Mouse (Mus musculus) forebrain, embryonic 13.5 days (tissue): Measurements from ENCODE around the gene Prkar2a. TPM values are rescaled to one million over a fixed set of nuclear protein-coding genes. Genes with fewer than 3 reads are reported as not detected.

ENCODE experiments used
- microRNA-seq: library from miRNA; unstranded; fragments of <30 nt; microRNA quantifications from one replicate; pipeline ENCODE4, GENCODE M21; 2016
- polyA plus RNA-seq: library from polyadenylated mRNA; unstranded; fragments of >200 nt; fragmentation: Nextera tagmentation; extraction: Ambion mirVana; gene quantifications from 2 replicates; pipeline ENCODE4 v1.2.1, GENCODE M21; 2015

Prkar2a gene
- polyA plus RNA-seq, 1 experiment from 2014 or later: 34.2 TPM

Small RNA genes lying within 50 kb of the gene (microRNA-seq; reads per million reads assigned to microRNA genes)
- not detected for gene Gm26298

Other genes starting within 250 kb of the Prkar2a start
- gene Ccdc71, start 228.8 kb upstream of the Prkar2a start, polyA plus RNA-seq: 50.1 and 53.8 TPM in 2 replicates
- 54.1 and 63.9 TPM in 2 replicates for gene Klhdc8b, start 227.7 kb upstream of the Prkar2a start, polyA plus RNA-seq
- gene Lamb2, start 209.6 kb upstream of the Prkar2a start, polyA plus RNA-seq: 18.7 and 22.9 TPM in 2 replicates
- 69.7 and 80.6 TPM in 2 replicates for gene Usp19, start 198.7 kb upstream of the Prkar2a start, polyA plus RNA-seq
- gene Qars, start 181.6 kb upstream of the Prkar2a start, polyA plus RNA-seq: 80.4 and 91.2 TPM in 2 replicates
- 132 and 144 TPM in 2 replicates for gene Qrich1, start 172.5 kb upstream of the Prkar2a start, polyA plus RNA-seq
- gene Impdh2, start 129.0 kb upstream of the Prkar2a start, polyA plus RNA-seq: 135 and 143 TPM in 2 replicates
- 64.8 and 70.4 TPM in 2 replicates for gene Ndufaf3, start 121.9 kb upstream of the Prkar2a start, polyA plus RNA-seq
- gene Dalrd3, start 119.4 kb upstream of the Prkar2a start, polyA plus RNA-seq: 230 and 246 TPM in 2 replicates
- 203 and 256 TPM in 2 replicates for gene Wdr6, start 110.6 kb upstream of the Prkar2a start, polyA plus RNA-seq
- gene P4htm, start 91.6 kb upstream of the Prkar2a start, polyA plus RNA-seq: 16.6 and 18.7 TPM in 2 replicates
- 55.9 and 58.2 TPM in 2 replicates for gene Arih2, start 39.9 kb upstream of the Prkar2a start, polyA plus RNA-seq
- 39.0 and 41.3 TPM in 2 replicates for gene Slc25a20, start 27.2 kb upstream of the Prkar2a start, polyA plus RNA-seq
- gene Ip6k2, start 94.5 kb downstream of the Prkar2a start, polyA plus RNA-seq: 153 and 172 TPM in 2 replicates
- gene Nckipsd, start 119.1 kb downstream of the Prkar2a start, polyA plus RNA-seq: 15.2 and 17.6 TPM in 2 replicates
- 13.3 and 14.4 TPM in 2 replicates for gene Celsr3, start 137.0 kb downstream of the Prkar2a start, polyA plus RNA-seq
- 8.1 and 8.5 TPM in 2 replicates for gene Slc26a6, start 164.0 kb downstream of the Prkar2a start, polyA plus RNA-seq
- gene Tmem89, start 225.3 kb downstream of the Prkar2a start, polyA plus RNA-seq: 0.25 TPM in 1 of 2 replicates, not detected in the other
- gene Uqcrc1, start 247.3 kb downstream of the Prkar2a start, polyA plus RNA-seq: 361 and 379 TPM in 2 replicates